In genomic region chr8:121964716-121965512, GRCm38 (mm10) we compare ENCODE assay signal across 14 mouse cellular contexts. TPM values are rescaled to one million over a fixed set of nuclear protein-coding genes. Genes with fewer than 3 reads are reported as not detected.
A peak's percentile ranks its signal among the peaks of the same experiment; 100 is the strongest.
DNase-seq lines count a peak whose midpoint lies in the region; ATAC-seq and TF ChIP-seq lines count a peak whose summit lies in the region.
"Had no signal": no experiment of that assay in that cellular context is flagged by ENCODE, and none has a peak within 500 bp of the region (broad histone marks: within the 10 kb centered on the region; RNA-seq: fewer than 3 reads in every experiment).

No protein-coding gene starts in this region.

- H3K9me3 ChIP-seq in megakaryocyte, embryonic 14.5 days, result no peaks in the 10 kb centered on the region
- H3K9me3 ChIP-seq: liver, embryonic 13.5 days had no signal

- peak; percentile 52 for TF ChIP-seq CTCF in heart, adult 2 months (IDR thresholded peaks at IDR 0.05)

- no peak overlapping the region for H3K9ac ChIP-seq in heart, adult 2 months (ENCODE audit: low read depth, low read length)
- H3K9ac ChIP-seq: liver, embryonic 13.5 days had no signal

- peak; percentile 50 for DNase-seq in gastrocnemius, adult 18-20 months (ENCODE audit: low spot score)
- no peak for DNase-seq in gastrocnemius, postnatal 10 days
- DNase-seq in heart, adult 2 months, result peak; percentile 35 to 55
- DNase-seq in mesoderm, embryonic 11.5 days (ENCODE audit: low read depth, low spot score), result peak; percentile 79
- DNase-seq in ovary, postnatal 36 days (ENCODE audit: low spot score), result no peak
- DNase-seq: cerebellum, adult 18-20 months; liver, embryonic 13.5 days had no signal

- peaks cover 58% of the 10 kb centered on the region for H3K36me3 ChIP-seq in megakaryocyte, embryonic 14.5 days (replicated peaks; ENCODE audit: low read length)
- peaks cover 3% of the 10 kb centered on the region for H3K36me3 ChIP-seq in heart, adult 2 months (ENCODE audit: control insufficient read depth, insufficient read depth, low read length)

- peak overlapping the region; percentile 29 for H3K27ac ChIP-seq in heart, adult 2 months
- H3K27ac ChIP-seq: liver, embryonic 13.5 days had no signal

- no peaks in the 10 kb centered on the region; the same call in none of the 2 replicates for H3K79me2 ChIP-seq in heart, adult 2 months (replicated peaks; ENCODE audit: control insufficient read depth, insufficient read depth, low read length)

- TF ChIP-seq EP300 in heart, adult 2 months (IDR thresholded peaks at IDR 0.05; ENCODE audit: insufficient read depth, low read depth, low read length), result peak; percentile 55; the same call in 1 of the 2 replicates

- TF ChIP-seq POLR2A in heart, adult 2 months (IDR thresholded peaks at IDR 0.05; ENCODE audit: insufficient read depth, low read depth, low read length), result no peak

- 35% methylated on average over 8 of the region's 8 CpGs for WGBS in heart, adult 2 months

- no peaks in the 10 kb centered on the region for H3K27me3 ChIP-seq in megakaryocyte, embryonic 14.5 days (replicated peaks)
- no peaks in the 10 kb centered on the region for H3K27me3 ChIP-seq in heart, adult 2 months (ENCODE audit: control insufficient read depth, insufficient read depth, low read length)
- H3K27me3 ChIP-seq: liver, embryonic 13.5 days had no signal

- intact Hi-C loops in heart, adult 2 months (cut with DNase I), result no loop called here

- peaks cover 94% of the 10 kb centered on the region for H3K4me1 ChIP-seq in megakaryocyte, embryonic 14.5 days
- H3K4me1 ChIP-seq in heart, adult 2 months (ENCODE audit: control insufficient read depth, insufficient read depth, low read length), result peaks cover 19% of the 10 kb centered on the region

- no peak for ATAC-seq in megakaryocyte, adult 5-6 weeks (ENCODE audit: poor library complexity, severe bottlenecking)
- no peak for ATAC-seq in granulocyte monocyte progenitor cell, adult 5-6 weeks (replicated peaks; ENCODE audit: poor library complexity, severe bottlenecking)
- ATAC-seq: activated CD4-positive, CD25-positive, alpha-beta regulatory T cell, adult 4 months; forebrain, embryonic 14.5 days had no signal

- peak overlapping the region; percentile 64 for H3K4me3 ChIP-seq in megakaryocyte, embryonic 14.5 days (replicated peaks)
- H3K4me3 ChIP-seq in heart, adult 2 months, result no peak overlapping the region
- H3K4me3 ChIP-seq: liver, embryonic 13.5 days; myocyte had no signal

RNA-seq across cellular contexts. Expression of gene Banp, which starts 15.4 kb away (rescaled TPM):
- total RNA-seq in gastrocnemius, adult 18-20 months (2021), result 1 to 10 TPM; 8.4 TPM
- 10 to 100 TPM in 1 of 2 experiments, 1 to 10 TPM in 1; 6.0 to 11.1 TPM for total RNA-seq in gastrocnemius, postnatal 10 days (2021)
- 47.5 and 119 TPM in 2 replicates for polyA plus RNA-seq in megakaryocyte, embryonic 14.5 days (2012; ENCODE audit: insufficient read depth, low replicate concordance)
- total RNA-seq in megakaryocyte, adult 5-6 weeks (2015), result 8.1 and 9.2 TPM in 2 replicates
- total RNA-seq in megakaryocyte, adult 5-6 weeks (2017), result 21.3 and 28.7 TPM in 2 replicates
- total RNA-seq in heart, adult 2 months (2021), result 10 to 100 TPM; 13.1 to 26.9 TPM
- polyA plus RNA-seq in heart, adult 2 months (2012; rRNA removed), result 17.9 and 32.1 TPM in 2 replicates
- total RNA-seq in granulocyte monocyte progenitor cell, adult 5-6 weeks (2014; fragmentation: Nextera tagmentation), result 12.9 and 16.4 TPM in 2 replicates
- total RNA-seq in granulocyte monocyte progenitor cell, adult 5-6 weeks (2017), result 19.3 and 31.1 TPM in 2 replicates

RNA-seq across cellular contexts. Expression of gene Car5a, which starts 20.2 kb away (rescaled TPM):
- total RNA-seq in gastrocnemius, adult 18-20 months (2021), result not detected
- not detected for total RNA-seq in gastrocnemius, postnatal 10 days (2021)
- 2.1 TPM in 1 of 2 replicates, not detected in the other for polyA plus RNA-seq in megakaryocyte, embryonic 14.5 days (2012; ENCODE audit: insufficient read depth, low replicate concordance)
- not detected in 2 replicates for total RNA-seq in megakaryocyte, adult 5-6 weeks (2015)
- not detected in 2 replicates for total RNA-seq in megakaryocyte, adult 5-6 weeks (2017)
- not detected for total RNA-seq in heart, adult 2 months (2021)
- not detected in 2 replicates for polyA plus RNA-seq in heart, adult 2 months (2012; rRNA removed)
- not detected in 2 replicates for total RNA-seq in granulocyte monocyte progenitor cell, adult 5-6 weeks (2014; fragmentation: Nextera tagmentation)
- not detected in 2 replicates for total RNA-seq in granulocyte monocyte progenitor cell, adult 5-6 weeks (2017)
- polyA plus RNA-seq: kidney, embryonic 16.5 days; myocyte had no signal

RNA-seq across cellular contexts. Expression of gene Slc7a5, which starts 57.4 kb away (rescaled TPM):
- 1 to 10 TPM; 1.0 to 1.4 TPM for total RNA-seq in gastrocnemius, adult 18-20 months (2021)
- total RNA-seq in gastrocnemius, postnatal 10 days (2021), result 10 to 100 TPM in 1 of 2 experiments, 1 to 10 TPM in 1; 8.1 to 10.7 TPM
- 77.3 and 236 TPM in 2 replicates for polyA plus RNA-seq in megakaryocyte, embryonic 14.5 days (2012; ENCODE audit: insufficient read depth, low replicate concordance)
- total RNA-seq in megakaryocyte, adult 5-6 weeks (2015), result 8.7 and 9.3 TPM in 2 replicates
- total RNA-seq in megakaryocyte, adult 5-6 weeks (2017), result 6.5 and 8.5 TPM in 2 replicates
- total RNA-seq in heart, adult 2 months (2021), result 1 to 10 TPM; 3.1 to 4.6 TPM
- polyA plus RNA-seq in heart, adult 2 months (2012; rRNA removed), result 5.0 and 5.2 TPM in 2 replicates
- 63.5 and 63.6 TPM in 2 replicates for total RNA-seq in granulocyte monocyte progenitor cell, adult 5-6 weeks (2014; fragmentation: Nextera tagmentation)
- 22.8 and 29.4 TPM in 2 replicates for total RNA-seq in granulocyte monocyte progenitor cell, adult 5-6 weeks (2017)

Comparison
In these comparisons a context has a peak if more than half of its experiments do, and no peak if none do; other contexts are left out.
1. DNase-seq: peak in gastrocnemius, adult 18-20 months (single experiment), heart, adult 2 months (2 of 2) and mesoderm, embryonic 11.5 days (single experiment); none in gastrocnemius, postnatal 10 days (single experiment) and ovary, postnatal 36 days (single experiment).